ENCODE assay signal across 10 mouse cellular contexts in the genomic region with DNA sequence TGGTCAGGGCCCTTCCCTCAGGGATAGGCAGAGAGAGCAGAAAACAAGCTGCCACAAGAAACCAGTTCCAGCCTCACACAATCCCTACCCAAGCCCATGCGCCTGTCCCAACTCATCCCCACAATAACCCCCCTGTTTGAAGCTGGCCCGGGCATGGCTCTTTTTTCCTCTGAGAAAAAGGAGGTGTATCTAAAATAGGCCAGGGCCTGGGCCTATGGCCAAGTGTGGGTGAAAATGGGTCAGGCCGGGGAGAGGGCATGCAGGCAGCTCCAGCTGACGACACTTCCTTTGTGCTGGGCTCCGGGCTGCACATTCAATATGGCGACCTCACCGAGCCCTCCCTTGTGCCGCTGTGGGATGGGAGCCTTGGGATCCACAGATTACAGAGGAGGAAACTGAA. TPM values are rescaled to one million over a fixed set of nuclear protein-coding genes. Genes with fewer than 3 reads are reported as not detected.
DNase-seq lines count a peak whose midpoint lies in the region; ATAC-seq lines count a peak whose summit lies in the region.
"Had no signal": no experiment of that assay in that cellular context is flagged by ENCODE, and none has a peak within 500 bp of the region (broad histone marks: within the 10 kb centered on the region; RNA-seq: fewer than 3 reads in every experiment).

No protein-coding gene starts in this region.

- H3K9ac ChIP-seq in hindbrain, embryonic 13.5 days, result no peak overlapping the region
- H3K9ac ChIP-seq in hindbrain, embryonic 12.5 days, result no peak overlapping the region
- H3K9ac ChIP-seq: limb, embryonic 15.5 days had no signal

- no peaks in the 10 kb centered on the region for H3K27me3 ChIP-seq in hindbrain, embryonic 13.5 days
- no peaks in the 10 kb centered on the region for H3K27me3 ChIP-seq in hindbrain, embryonic 12.5 days
- H3K27me3 ChIP-seq: limb, embryonic 15.5 days had no signal

- H3K4me3 ChIP-seq in hindbrain, embryonic 13.5 days, result no peak overlapping the region
- no peak overlapping the region for H3K4me3 ChIP-seq in hindbrain, embryonic 12.5 days
- H3K4me3 ChIP-seq: limb, embryonic 15.5 days had no signal

- intact Hi-C loops in heart, postnatal 14 days (cut with DNase I), result no loop called here

- 75% methylated on average over 8 of the region's 8 CpGs for WGBS in hindbrain, embryonic 13.5 days
- 83% methylated on average over 8 of the region's 8 CpGs for WGBS in hindbrain, embryonic 12.5 days

- H3K4me1 ChIP-seq in hindbrain, embryonic 13.5 days (replicated peaks), result peaks cover 28% of the 10 kb centered on the region
- peaks cover 25% of the 10 kb centered on the region for H3K4me1 ChIP-seq in hindbrain, embryonic 12.5 days

- no peak for ATAC-seq in hindbrain, embryonic 13.5 days (ENCODE audit: low FRiP score)
- no peak for ATAC-seq in hindbrain, embryonic 12.5 days (ENCODE audit: low FRiP score)
- no peak for ATAC-seq in CD4-positive, CD25-positive, alpha-beta regulatory T cell, adult 4 months

- H3K36me3 ChIP-seq in hindbrain, embryonic 13.5 days, result no peaks in the 10 kb centered on the region
- no peaks in the 10 kb centered on the region for H3K36me3 ChIP-seq in hindbrain, embryonic 12.5 days
- H3K36me3 ChIP-seq: limb, embryonic 15.5 days had no signal

- peak; percentile 97 for DNase-seq in cerebellum, adult 9-11 months
- peak; percentile 36 to 55 for DNase-seq in heart, postnatal 14 days
- DNase-seq in right cerebral cortex, adult 2 months (ENCODE audit: low spot score in 2 of 2), result peak; percentile 41 to 58
- no peak for DNase-seq in kidney, adult 8-10 months
- no peak for DNase-seq in thymus, postnatal 36 days

- H3K27ac ChIP-seq in hindbrain, embryonic 13.5 days, result 0 out of 2 replicates have a peak overlapping the region, but pooled peaks have one; percentile 44
- no peak overlapping the region for H3K27ac ChIP-seq in hindbrain, embryonic 12.5 days
- H3K27ac ChIP-seq: limb, embryonic 15.5 days had no signal

- H3K9me3 ChIP-seq in hindbrain, embryonic 13.5 days, result no peaks in the 10 kb centered on the region
- no peaks in the 10 kb centered on the region for H3K9me3 ChIP-seq in hindbrain, embryonic 12.5 days (replicated peaks)
- H3K9me3 ChIP-seq: limb, embryonic 15.5 days had no signal

- no peak overlapping the region for H3K4me2 ChIP-seq in hindbrain, embryonic 13.5 days
- no peak overlapping the region for H3K4me2 ChIP-seq in hindbrain, embryonic 12.5 days (replicated peaks)
- H3K4me2 ChIP-seq: limb, embryonic 15.5 days had no signal

RNA-seq across cellular contexts. Expression of a gene that starts 26.4 kb away (rescaled TPM):
- not detected in 2 replicates for polyA plus RNA-seq in hindbrain, embryonic 13.5 days (2015; fragmentation: Nextera tagmentation; extraction: Ambion mirVana)
- polyA plus RNA-seq in hindbrain, embryonic 12.5 days (2016; fragmentation: Nextera tagmentation; extraction: Ambion mirVana), result not detected in 2 replicates
- not detected for total RNA-seq in heart, postnatal 14 days (2021)
- not detected for polyA plus RNA-seq in CD4-positive, CD25-positive, alpha-beta regulatory T cell, adult 4 months (2017; shearing (Covaris generic))
- polyA plus RNA-seq: gonadal fat pad, adult 2 months; limb, embryonic 15.5 days had no signal

RNA-seq across cellular contexts. Expression of a gene that starts 27.9 kb away (rescaled TPM):
- 15.8 and 16.8 TPM in 2 replicates for polyA plus RNA-seq in hindbrain, embryonic 13.5 days (2015; fragmentation: Nextera tagmentation; extraction: Ambion mirVana)
- 10.9 and 11.8 TPM in 2 replicates for polyA plus RNA-seq in hindbrain, embryonic 12.5 days (2016; fragmentation: Nextera tagmentation; extraction: Ambion mirVana)
- 1 to 10 TPM; 8.5 to 9.3 TPM for total RNA-seq in heart, postnatal 14 days (2021)
- under 1 TPM in 1 of 2 experiments, not detected in 1; 0.25 TPM for polyA plus RNA-seq in CD4-positive, CD25-positive, alpha-beta regulatory T cell, adult 4 months (2017; shearing (Covaris generic))

RNA-seq across cellular contexts. Expression of a gene that starts 37.9 kb away (rescaled TPM):
- polyA plus RNA-seq in hindbrain, embryonic 13.5 days (2015; fragmentation: Nextera tagmentation; extraction: Ambion mirVana), result 0.31 and 0.68 TPM in 2 replicates
- polyA plus RNA-seq in hindbrain, embryonic 12.5 days (2016; fragmentation: Nextera tagmentation; extraction: Ambion mirVana), result 0.74 and 0.81 TPM in 2 replicates
- 1 to 10 TPM; 2.8 to 2.9 TPM for total RNA-seq in heart, postnatal 14 days (2021)
- not detected for polyA plus RNA-seq in CD4-positive, CD25-positive, alpha-beta regulatory T cell, adult 4 months (2017; shearing (Covaris generic))

Comparison
In these comparisons a context has a peak if more than half of its experiments do, and no peak if none do; other contexts are left out.
1. DNase-seq: peak in cerebellum, adult 9-11 months (single experiment), heart, postnatal 14 days (2 of 2) and right cerebral cortex, adult 2 months (2 of 2); none in kidney, adult 8-10 months (0 of 2) and thymus, postnatal 36 days (0 of 2).